Mouse (Mus musculus) spleen, adult 2 months (tissue): ENCODE measurements around the gene Celsr1. TPM values are rescaled to one million over a fixed set of nuclear protein-coding genes. Genes with fewer than 3 reads are reported as not detected.
A peak's percentile ranks its signal among the peaks of the same experiment; 100 is the strongest.

Source experiments
- DNase-seq, 2 experiments: peaks; one replicate each; pipeline versions ENCODE4 v3.0.0 to v3.0.0-alpha.2; 2012 to 2021; ENCODE audit warnings: low spot score in 2 of 2, low read depth in 1 of 2
- H3K27ac ChIP-seq: fragments of 200-500 bp; 2 replicates; pipeline ENCODE4 v1.5.1; 2012; ENCODE audit warnings: low read length, inconsistent platforms; ENCODE audit not compliant: insufficient read depth
- H3K27me3 ChIP-seq: fragments of 200-500 bp; 2 replicates; pipeline ENCODE4 v1.6.1; 2012; ENCODE audit warnings: mild to moderate bottlenecking, moderate library complexity, low read length, inconsistent platforms; ENCODE audit not compliant: control insufficient read depth, insufficient read depth
- H3K36me3 ChIP-seq: fragments of 200-500 bp; 2 replicates; pipeline ENCODE4 v1.6.1; 2012; ENCODE audit warnings: mild to moderate bottlenecking, low read length, inconsistent platforms; ENCODE audit not compliant: control insufficient read depth, insufficient read depth
- H3K4me1 ChIP-seq: fragments of 200-500 bp; 2 replicates; pipeline ENCODE4 v1.6.1; 2011; ENCODE audit warnings: inconsistent platforms; ENCODE audit not compliant: control insufficient read depth, insufficient read depth, insufficient read length
- H3K4me3 ChIP-seq: fragments of 200-500 bp; 2 replicates; pipeline ENCODE4 v1.5.1; 2011; ENCODE audit warnings: mild to moderate bottlenecking, inconsistent platforms; ENCODE audit not compliant: insufficient read depth, insufficient read length; ENCODE audit errors: extremely low read depth
- CTCF ChIP-seq: fragments of 200-500 bp; IDR thresholded peaks from 2 replicates; pipeline ENCODE4 v1.5.1; 2011; ENCODE audit warnings: mild to moderate bottlenecking, inconsistent platforms; ENCODE audit not compliant: insufficient read depth, insufficient read length, insufficient replicate concordance; ENCODE audit errors: extremely low read depth
- POLR2A ChIP-seq: fragments of 200-500 bp; IDR thresholded peaks from 2 replicates; pipeline ENCODE4 v1.6.1; 2011; ENCODE audit warnings: low read depth, low read length, inconsistent platforms
- WGBS: fragments of 180-500 bp; shearing (Covaris S2); methylation state at CpG from one replicate; pipeline ENCODE4 v1.1.7; 2018; 5-methylcytosine and 5-hydroxymethylcytosine counted together
- polyA plus RNA-seq: library from polyadenylated mRNA; depleted of rRNA; stranded (reverse); fragments of >200 nt; gene quantifications from 2 replicates; pipeline ENCODE4 v1.2.3, GENCODE M21; 2012

Gene Celsr1
- polyA plus RNA-seq, 1 experiment = 7.4 TPM

DNA sequence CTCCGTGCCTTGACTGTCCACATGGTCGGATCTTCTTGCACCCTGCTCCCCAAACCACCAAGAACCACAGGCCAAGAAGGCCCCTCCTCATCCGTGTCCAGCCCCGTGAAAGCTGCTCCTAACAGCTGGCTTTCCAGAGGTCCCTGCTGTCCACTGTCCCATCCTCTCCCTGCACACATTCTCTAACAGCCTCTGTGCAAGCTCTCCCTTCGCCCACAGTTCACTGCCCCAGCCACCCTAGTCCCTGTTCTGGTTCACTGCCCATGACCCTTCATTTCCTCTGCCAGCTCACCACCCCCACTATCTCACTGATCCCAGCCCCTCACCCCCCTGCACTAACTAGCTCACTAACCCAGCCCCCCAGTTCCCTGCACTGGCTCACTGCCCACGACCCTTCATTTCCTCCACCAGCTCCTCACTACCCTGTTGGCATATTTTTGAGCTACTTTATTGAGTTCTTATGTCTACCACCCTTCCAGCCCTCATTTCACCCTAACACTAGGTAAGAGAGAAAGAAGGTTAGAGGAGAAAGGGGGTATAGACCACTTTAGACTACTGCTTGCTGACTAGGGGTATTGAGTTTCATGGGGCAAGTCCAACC lies 18.4 kb upstream of the Celsr1 start:
- TF ChIP-seq POLR2A = no peak
- TF ChIP-seq CTCF = no peak
- 48% methylated on average over 6 of the region's 6 CpGs for WGBS
- Histone ChIP-seq H3K4me1 (peaks cover 36% of the 10 kb centered on the region), H3K27me3 (no peaks in the 10 kb centered on the region), H3K36me3 (no peaks in the 10 kb centered on the region), H3K4me3 (no peak overlapping the region), H3K27ac (peak overlapping the region; percentile 48)
- no peak for DNase-seq

DNA sequence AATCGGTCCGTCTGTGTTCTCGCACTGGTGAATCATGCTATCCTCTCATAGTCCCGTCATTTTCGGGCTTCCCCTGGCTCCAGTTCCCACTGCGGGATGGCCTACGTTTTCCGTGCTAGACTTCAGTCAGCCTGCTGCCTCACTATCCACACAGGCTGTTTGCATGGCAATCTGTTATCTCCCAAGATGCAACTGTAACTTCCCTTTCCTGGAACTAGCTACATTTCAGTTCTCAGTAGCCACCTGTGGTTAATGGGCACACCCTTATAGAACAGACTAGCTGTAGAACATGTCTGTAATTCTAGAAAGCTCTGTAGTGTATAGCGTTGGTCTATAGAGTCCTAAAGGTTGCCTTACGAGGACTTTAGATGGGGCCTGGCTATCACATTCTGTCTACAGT lies 17.6 kb upstream of the Celsr1 start:
- H3K27me3 ChIP-seq = no peaks in the 10 kb centered on the region
- WGBS = 7% methylated on average over 10 of the region's 10 CpGs
- peaks cover 33% of the 10 kb centered on the region for H3K4me1 ChIP-seq
- peak overlapping the region; percentile 48; the same call in 1 of the 2 replicates for H3K4me3 ChIP-seq
- H3K27ac ChIP-seq = peak overlapping the region; percentile 89
- TF ChIP-seq POLR2A = peak; percentile 30; the same call in 1 of the 2 replicates
- TF ChIP-seq CTCF = no peak
- no peak for DNase-seq
- no peaks in the 10 kb centered on the region for H3K36me3 ChIP-seq

DNA sequence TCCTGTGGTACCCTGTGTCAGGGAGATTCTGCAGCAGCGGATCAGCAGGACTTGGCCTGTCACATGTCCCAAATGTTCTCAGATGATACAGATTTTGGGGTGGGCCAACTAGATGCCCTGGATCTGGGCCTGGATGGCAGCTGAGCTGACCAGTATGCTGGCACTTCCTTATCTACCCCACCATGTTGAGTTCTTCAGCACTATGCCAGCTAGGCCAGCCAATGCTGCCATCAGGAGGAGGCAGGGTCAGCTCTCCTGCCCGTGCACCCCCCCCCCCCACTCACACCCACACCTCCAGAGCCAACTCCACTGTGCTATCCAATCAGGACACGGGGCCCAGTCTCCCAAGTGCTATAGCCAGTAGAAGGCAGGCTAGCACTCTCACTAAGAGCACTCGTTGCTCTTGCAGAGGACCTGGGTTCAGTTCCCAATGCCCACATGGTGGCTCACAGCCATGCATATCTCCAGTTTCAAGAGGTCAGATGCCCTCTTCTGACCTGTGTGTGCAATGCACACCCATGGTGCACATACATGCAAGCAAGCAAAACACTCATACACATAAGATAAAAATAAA lies 16.7 kb upstream of the Celsr1 start:
- no peak overlapping the region for H3K4me3 ChIP-seq
- TF ChIP-seq POLR2A = no peak
- no peak for TF ChIP-seq CTCF
- 81% methylated on average over 4 of the region's 4 CpGs for WGBS
- peak overlapping the region; percentile 45; the same call in 1 of the 2 replicates for H3K27ac ChIP-seq
- H3K27me3 ChIP-seq = no peaks in the 10 kb centered on the region
- peaks cover 27% of the 10 kb centered on the region for H3K4me1 ChIP-seq
- DNase-seq = no peak
- no peaks in the 10 kb centered on the region for H3K36me3 ChIP-seq

DNA sequence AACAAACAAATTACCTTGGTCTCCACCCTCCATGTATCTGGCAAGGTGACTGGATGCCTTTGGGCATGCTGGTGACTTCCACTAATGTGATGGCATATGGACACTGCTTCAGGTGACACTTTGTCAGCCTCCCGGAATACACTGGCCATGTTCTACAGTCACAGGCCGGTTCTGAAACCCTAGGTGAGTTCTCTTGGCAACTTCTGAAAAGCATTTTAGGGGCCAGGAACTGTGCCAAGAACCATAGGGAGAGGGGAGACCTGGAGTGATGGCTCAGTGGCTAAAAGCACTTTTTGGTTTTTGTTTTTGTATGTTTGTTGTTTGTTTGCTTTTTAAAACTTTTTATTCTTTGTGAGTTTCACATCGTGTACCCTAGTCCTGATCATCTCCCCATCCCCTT lies 15.9 kb upstream of the Celsr1 start:
- TF ChIP-seq CTCF (no peak), POLR2A (no peak)
- Histone ChIP-seq H3K4me1 (peaks cover 24% of the 10 kb centered on the region), H3K36me3 (no peaks in the 10 kb centered on the region), H3K4me3 (no peak overlapping the region), H3K27me3 (no peaks in the 10 kb centered on the region), H3K27ac (no peak overlapping the region)
- WGBS = 89% methylated on average over 3 of the region's 3 CpGs
- no peak for DNase-seq

DNA sequence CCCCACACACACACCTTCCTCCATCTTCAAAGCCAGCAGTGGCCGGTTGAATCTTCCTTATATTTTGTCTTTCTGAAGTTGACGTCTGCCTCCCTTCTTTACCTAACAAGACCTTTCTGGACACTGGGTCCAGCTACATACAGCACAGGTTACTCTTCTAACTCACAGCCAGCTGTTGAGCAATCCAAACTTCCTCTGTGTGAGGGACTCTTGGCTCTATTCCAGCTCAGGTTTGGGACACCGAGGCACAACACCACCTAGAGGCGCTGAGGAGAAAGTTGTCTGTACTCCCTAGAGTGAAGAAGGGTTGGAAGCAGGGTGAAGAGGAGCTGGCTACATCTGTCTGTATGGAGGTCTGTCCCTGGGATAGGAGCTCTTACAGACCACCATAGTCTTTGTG lies 8.8 kb upstream of the Celsr1 start:
- no peaks in the 10 kb centered on the region for H3K27me3 ChIP-seq
- H3K4me1 ChIP-seq = no peaks in the 10 kb centered on the region
- no peaks in the 10 kb centered on the region for H3K36me3 ChIP-seq
- TF ChIP-seq CTCF (no peak), POLR2A (no peak)
- H3K27ac ChIP-seq = no peak overlapping the region
- WGBS = 28% methylated on average over 4 of the region's 4 CpGs
- no peak overlapping the region for H3K4me3 ChIP-seq
- DNase-seq = no peak

DNA sequence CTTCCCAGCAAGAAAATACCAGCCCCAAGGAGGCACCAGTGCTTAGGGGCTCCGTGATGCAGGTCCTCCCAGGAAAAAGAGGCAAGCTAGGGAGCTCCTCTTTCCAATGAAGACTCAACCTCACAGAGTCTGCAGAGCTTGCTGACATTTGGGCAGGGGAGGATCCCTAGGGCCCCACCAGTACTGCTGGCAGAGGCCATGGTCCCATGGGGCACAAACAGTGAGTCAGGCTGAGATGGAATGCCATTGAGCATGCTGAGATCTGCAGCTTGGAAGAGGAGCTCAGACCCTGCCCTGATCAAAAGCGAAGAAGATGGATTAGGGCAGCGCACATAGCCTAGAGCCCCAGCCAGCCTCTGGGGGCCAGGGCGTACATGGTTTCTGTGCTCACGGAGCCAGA lies 7.8 kb upstream of the Celsr1 start:
- no peaks in the 10 kb centered on the region for H3K36me3 ChIP-seq
- no peaks in the 10 kb centered on the region for H3K4me1 ChIP-seq
- no peak overlapping the region for H3K4me3 ChIP-seq
- H3K27ac ChIP-seq = no peak overlapping the region
- no peaks in the 10 kb centered on the region for H3K27me3 ChIP-seq
- WGBS = 90% methylated on average over 5 of the region's 5 CpGs
- TF ChIP-seq POLR2A = no peak
- no peak for TF ChIP-seq CTCF
- DNase-seq = no peak

DNA sequence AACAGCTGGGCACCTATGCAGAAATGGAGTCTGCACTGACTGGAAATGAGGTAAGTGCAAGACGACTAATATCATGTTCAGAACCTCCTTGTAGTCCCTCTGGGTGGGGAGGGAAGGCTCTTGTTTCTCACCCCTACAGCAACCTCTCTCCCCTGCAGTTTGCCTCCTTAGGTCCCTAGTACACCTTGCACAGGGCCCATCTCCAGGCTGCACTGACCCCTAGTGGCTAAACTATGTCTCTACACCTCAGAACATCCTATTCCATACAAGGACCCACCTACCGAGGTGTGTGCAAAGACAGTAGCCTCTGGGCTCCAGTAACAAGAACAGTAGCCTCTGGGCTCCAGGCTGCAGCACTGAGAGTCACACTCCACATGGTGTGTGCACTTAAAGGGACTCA lies 5.2 kb upstream of the Celsr1 start:
- no peak overlapping the region for H3K4me3 ChIP-seq
- peaks cover 3% of the 10 kb centered on the region for H3K4me1 ChIP-seq
- TF ChIP-seq POLR2A (no peak), CTCF (peak; percentile 80; the same call in 1 of the 2 replicates)
- peaks cover 4% of the 10 kb centered on the region; the same call in 1 of the 2 replicates for H3K27me3 ChIP-seq
- no peak overlapping the region for H3K27ac ChIP-seq
- DNase-seq = peak; percentile 61 to 72
- 2% methylated on average over 2 of the region's 2 CpGs for WGBS
- no peaks in the 10 kb centered on the region for H3K36me3 ChIP-seq

DNA sequence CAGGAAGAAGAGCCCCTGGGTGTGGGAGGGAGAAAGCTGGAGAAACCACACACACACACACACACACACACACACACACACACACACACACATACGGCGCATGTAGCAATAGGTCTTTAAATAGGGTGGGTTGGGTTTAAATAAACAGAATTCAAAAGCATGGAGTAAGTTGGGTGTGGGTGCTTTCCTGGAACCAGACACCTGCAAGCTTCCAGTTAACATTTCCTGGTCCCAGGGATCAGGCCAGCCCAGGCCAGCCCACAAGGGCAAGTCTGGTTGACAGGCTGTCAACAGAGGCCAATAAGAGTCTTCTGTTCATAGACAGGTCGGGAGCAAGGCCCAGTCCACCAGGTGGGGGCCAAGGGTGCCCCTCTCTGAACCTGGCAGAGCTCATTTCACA lies 2.3 kb upstream of the Celsr1 start:
- TF ChIP-seq POLR2A = no peak
- no peak for TF ChIP-seq CTCF
- Histone ChIP-seq H3K27ac (no peak overlapping the region), H3K4me1 (peaks cover 10% of the 10 kb centered on the region), H3K36me3 (no peaks in the 10 kb centered on the region), H3K27me3 (peaks cover 10% of the 10 kb centered on the region), H3K4me3 (no peak overlapping the region)
- 69% methylated on average over 3 of the region's 3 CpGs for WGBS
- no peak for DNase-seq
